Mouse (Mus musculus): Measurements from ENCODE around the gene Tmem269. TPM values are rescaled to one million over a fixed set of nuclear protein-coding genes. Genes with fewer than 3 reads are reported as not detected.
A peak's percentile ranks its signal among the peaks of the same experiment; 100 is the strongest.

Tmem269 gene
- not detected in 2 replicates for polyA plus RNA-seq (2015; fragmentation: Nextera tagmentation; extraction: Ambion mirVana)

DNA sequence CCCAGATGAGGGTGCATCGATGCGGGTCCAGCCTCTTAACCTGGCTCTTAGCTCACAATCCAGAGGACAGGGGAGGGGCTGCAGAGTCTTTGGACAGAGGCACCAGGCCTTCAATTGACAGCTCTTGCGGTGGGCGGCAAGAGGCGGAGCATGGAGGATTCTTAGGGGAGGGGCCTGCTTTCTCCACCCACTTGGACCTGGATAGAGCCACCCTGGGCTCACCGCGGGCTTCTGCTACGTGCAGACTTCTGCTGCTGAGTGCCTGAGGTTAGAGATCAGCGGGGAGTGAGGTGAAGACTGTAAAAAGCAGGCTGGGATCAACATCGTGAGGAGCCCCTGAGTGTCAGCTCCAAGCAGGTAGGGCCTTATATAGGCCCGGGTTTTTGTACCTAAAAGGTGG lies at the start of gene Tmem269:
TSS of gene Tmem269 (minus strand) at position 49 of the 400 bp plus-strand sequence.
- Histone ChIP-seq H3K27me3 (no peaks in the 10 kb centered on the region), H3K4me1 (peaks cover 8% of the 10 kb centered on the region), H3K27ac (no peak within 1 kb of the TSS), H3K36me3 (peaks cover 9% of the 10 kb centered on the region), H3K4me2 (no peak within 1 kb of the TSS), H3K9me3 (no peaks in the 10 kb centered on the region), H3K9ac (no peak within 1 kb of the TSS), H3K4me3 (no peak within 1 kb of the TSS)
- ATAC-seq (ENCODE audit: insufficient number of reproducible peaks, insufficient read depth, low FRiP score, low TSS enrichment, low read depth) = no peak
- WGBS = 14% methylated on average over 11 of the region's 11 CpGs

DNA sequence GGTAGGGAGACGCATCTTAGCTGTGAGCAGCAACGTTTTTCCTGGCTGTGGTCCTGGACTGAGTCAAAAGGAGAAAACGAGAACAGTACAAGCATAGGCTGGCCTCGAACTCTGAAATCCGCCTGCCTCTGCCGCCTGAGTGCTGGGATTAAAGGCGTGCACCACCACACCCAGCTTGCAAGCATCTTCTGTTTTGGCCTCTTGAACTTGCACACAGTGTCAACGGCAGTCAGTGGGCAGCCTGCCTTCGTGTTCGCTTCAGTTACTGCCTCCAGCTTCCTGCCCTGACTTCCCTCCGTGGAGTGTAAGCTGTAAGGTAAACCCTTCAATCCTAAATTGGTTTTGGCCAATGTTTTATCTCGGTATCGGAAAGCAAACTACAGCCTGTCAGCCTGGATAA lies 48.6 kb upstream of the Tmem269 start:
- Histone ChIP-seq H3K9me3 (no peaks in the 10 kb centered on the region), H3K27ac (no peak overlapping the region), H3K4me2 (no peak overlapping the region), H3K36me3 (peaks cover 31% of the 10 kb centered on the region), H3K4me3 (no peak overlapping the region), H3K9ac (no peak overlapping the region), H3K4me1 (no peaks in the 10 kb centered on the region), H3K27me3 (no peaks in the 10 kb centered on the region)
- no peak for ATAC-seq (ENCODE audit: insufficient number of reproducible peaks, insufficient read depth, low FRiP score, low TSS enrichment, low read depth)
- 78% methylated on average over 13 of the region's 13 CpGs for WGBS

DNA sequence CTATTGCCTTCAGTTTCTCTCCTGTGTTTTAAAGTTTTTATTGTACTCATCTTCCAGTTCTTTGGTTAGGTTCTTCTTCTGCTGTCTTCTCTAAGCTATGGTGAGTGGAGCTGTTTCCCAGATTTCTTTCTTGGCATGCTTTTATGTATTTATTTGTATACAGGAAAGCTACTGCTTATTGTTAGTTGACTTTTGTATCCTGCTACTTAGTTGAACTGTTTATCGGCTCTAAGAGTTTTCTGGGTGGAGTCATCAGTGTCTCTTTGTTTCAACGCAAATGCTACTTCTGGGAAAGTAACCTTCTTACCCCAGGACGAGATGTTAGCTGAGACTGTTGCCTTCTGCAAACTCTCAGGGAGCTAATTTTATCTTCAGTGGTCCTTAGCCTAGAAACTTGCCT lies 45.4 kb upstream of the Tmem269 start:
- Histone ChIP-seq H3K9ac (no peak overlapping the region), H3K4me3 (no peak overlapping the region), H3K36me3 (peaks cover 4% of the 10 kb centered on the region; the same call in 1 of the 2 replicates), H3K9me3 (no peaks in the 10 kb centered on the region), H3K27me3 (no peaks in the 10 kb centered on the region), H3K27ac (no peak overlapping the region), H3K4me1 (no peaks in the 10 kb centered on the region), H3K4me2 (no peak overlapping the region)
- ATAC-seq (ENCODE audit: insufficient number of reproducible peaks, insufficient read depth, low FRiP score, low TSS enrichment, low read depth) = no peak
- WGBS = 82% methylated on average over 3 of the region's 3 CpGs

DNA sequence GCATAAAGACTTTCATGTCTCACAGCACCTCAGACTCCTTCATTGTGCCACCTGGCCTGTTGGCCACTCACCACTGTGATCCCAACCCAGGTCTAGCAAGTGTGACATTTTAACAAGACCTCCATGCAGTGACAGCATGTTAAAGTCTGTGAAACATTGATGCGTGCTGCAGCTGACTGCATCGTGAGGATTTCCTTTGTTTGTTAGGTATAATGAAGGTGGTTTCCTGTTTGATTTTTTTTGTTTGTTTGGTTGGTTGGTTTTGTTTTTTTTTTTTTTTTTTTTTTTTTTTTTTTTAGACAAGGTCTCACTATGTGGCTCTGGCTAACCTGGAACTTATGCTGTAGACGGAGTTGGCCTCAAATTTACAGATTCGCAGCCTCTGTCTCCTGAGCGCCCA lies 44.5 kb upstream of the Tmem269 start:
- Histone ChIP-seq H3K4me1 (no peaks in the 10 kb centered on the region), H3K4me3 (no peak overlapping the region), H3K9ac (no peak overlapping the region), H3K9me3 (no peaks in the 10 kb centered on the region), H3K27ac (no peak overlapping the region), H3K4me2 (no peak overlapping the region), H3K36me3 (no peaks in the 10 kb centered on the region), H3K27me3 (no peaks in the 10 kb centered on the region)
- ATAC-seq (ENCODE audit: insufficient number of reproducible peaks, insufficient read depth, low FRiP score, low TSS enrichment, low read depth) = no peak
- 90% methylated on average over 5 of the region's 5 CpGs for WGBS

DNA sequence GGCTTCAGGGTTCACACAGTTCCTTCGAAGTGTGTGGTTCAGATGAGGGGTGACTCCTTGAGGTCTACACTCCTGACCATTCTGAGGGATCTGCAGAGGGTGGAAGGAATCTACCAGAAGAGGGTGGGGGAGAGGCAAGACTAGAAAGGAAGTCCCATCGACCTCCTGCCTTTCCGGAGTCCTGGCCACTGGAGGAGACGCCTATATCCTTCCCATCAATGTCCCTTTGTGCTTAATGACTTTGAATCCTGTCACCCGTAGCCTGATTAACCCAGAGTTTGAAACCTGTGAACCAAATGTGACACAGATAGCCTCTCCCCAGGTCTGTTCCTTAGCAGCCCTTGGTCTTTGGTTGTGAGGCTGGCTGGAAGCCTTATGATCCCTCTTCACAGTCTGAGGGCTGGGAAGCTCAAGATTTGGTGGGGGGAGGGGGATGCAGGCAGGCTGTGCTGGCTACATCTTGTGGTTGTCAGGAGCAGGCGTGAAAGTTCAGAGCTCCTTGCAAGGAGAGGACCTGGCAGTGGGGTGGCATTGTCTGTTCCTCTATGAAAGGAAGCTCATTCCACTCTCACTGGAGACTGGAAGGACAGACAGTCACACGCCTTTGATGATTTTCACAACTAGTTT lies 43.2 kb upstream of the Tmem269 start:
- no peaks in the 10 kb centered on the region for H3K36me3 ChIP-seq
- no peaks in the 10 kb centered on the region for H3K4me1 ChIP-seq
- ATAC-seq (ENCODE audit: insufficient number of reproducible peaks, insufficient read depth, low FRiP score, low TSS enrichment, low read depth) = no peak
- H3K9me3 ChIP-seq = no peaks in the 10 kb centered on the region
- no peak overlapping the region for H3K4me3 ChIP-seq
- no peak overlapping the region for H3K4me2 ChIP-seq
- WGBS = 59% methylated on average over 7 of the region's 7 CpGs
- H3K9ac ChIP-seq = no peak overlapping the region
- H3K27ac ChIP-seq = no peak overlapping the region
- no peaks in the 10 kb centered on the region for H3K27me3 ChIP-seq

DNA sequence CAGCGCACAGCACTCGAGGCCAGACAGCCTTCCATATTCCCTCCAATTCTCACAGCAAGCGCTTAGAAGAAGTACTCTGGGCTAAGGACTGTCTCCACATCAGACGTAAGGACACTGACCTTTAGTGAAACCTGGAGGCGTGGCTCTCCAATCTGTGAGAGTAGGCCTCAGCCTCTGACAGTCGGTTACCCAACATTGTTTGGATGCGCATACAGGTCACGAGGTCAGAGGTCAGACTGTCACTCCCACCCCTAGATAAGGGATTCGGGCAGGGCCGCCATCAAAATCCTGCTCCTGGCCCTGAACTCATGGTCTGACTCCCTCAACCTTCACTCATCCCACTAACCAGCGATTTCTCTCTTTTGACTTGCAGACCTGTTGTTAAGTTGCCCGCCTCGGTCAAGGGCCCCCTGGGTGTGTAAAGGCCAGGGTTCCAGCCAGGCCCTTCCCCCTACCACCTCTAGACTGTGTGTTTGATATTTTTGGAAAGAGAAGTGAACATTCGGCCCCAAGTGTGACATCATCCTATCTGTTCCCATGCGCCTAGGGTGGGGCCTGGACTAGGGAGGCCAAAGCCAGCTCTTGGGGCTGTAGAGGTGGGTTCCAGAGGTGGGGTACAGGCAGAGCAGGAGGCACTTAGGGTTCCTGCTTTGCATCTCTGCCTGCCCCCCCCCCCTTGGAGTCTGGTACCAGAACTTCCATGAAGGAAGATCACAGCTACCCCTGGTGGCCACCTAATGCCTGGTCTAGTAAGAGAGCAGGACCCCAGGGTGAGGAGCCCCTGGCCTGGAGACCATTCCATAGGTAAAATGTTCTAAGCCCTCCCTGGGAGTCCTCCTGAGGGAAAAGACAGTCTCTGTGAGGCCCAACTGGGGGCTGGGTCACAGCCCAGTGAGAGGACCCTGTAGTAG lies 41.6 kb upstream of the Tmem269 start:
- no peak for ATAC-seq (ENCODE audit: insufficient number of reproducible peaks, insufficient read depth, low FRiP score, low TSS enrichment, low read depth)
- H3K4me1 ChIP-seq = peaks cover 9% of the 10 kb centered on the region
- 82% methylated on average over 15 of the region's 15 CpGs for WGBS
- H3K4me3 ChIP-seq = no peak overlapping the region
- no peaks in the 10 kb centered on the region for H3K27me3 ChIP-seq
- no peak overlapping the region for H3K27ac ChIP-seq
- H3K9me3 ChIP-seq = no peaks in the 10 kb centered on the region
- H3K9ac ChIP-seq = no peak overlapping the region
- H3K4me2 ChIP-seq = no peak overlapping the region
- no peaks in the 10 kb centered on the region for H3K36me3 ChIP-seq

DNA sequence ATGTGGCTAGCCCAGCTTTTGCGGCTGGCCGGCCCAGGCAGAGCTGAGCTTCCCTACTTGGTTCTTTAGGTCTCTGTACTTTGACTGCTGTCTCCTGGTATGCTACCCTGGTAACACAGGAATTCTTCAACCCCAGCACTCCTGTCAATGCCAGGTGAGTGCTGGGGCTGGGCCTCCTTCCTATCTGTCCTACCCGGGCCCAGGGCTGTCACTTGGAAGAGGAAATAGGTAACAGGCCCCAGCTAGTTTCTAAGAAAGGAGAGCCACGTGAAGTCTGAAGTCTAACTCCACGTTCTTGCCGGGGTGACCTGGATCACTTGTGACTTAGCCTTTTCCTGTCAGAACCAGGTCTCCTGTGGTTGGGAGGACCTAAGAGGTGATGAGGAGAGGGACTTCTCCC lies 39.1 kb upstream of the Tmem269 start:
- H3K27ac ChIP-seq = no peak overlapping the region
- WGBS = 74% methylated on average over 6 of the region's 6 CpGs
- H3K36me3 ChIP-seq = no peaks in the 10 kb centered on the region

DNA sequence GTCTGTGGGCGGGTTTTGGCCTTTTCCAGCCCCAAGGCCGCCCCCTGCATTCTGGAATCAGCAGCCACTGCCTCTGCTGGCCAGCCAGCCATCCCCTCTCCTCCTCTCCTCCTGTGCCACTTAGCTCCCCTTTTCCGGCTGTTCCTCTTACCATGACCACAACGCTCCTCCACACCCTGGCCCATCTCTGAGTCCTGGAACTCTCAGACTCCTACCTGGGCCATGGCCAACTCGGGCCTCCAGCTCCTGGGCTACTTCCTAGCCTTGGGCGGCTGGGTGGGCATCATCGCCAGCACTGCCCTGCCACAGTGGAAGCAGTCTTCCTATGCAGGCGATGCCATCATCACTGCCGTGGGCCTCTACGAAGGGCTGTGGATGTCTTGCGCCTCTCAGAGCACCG lies 37.3 kb upstream of the Tmem269 start, which contains the start of gene Cldn19:
TSS of gene Cldn19 (plus strand) at position 64 of the 400 bp plus-strand sequence.
- Histone ChIP-seq H3K4me2 (no peak within 1 kb of the TSS; the same call in 1 of the 2 replicates), H3K4me1 (peaks cover 21% of the 10 kb centered on the region), H3K36me3 (no peaks in the 10 kb centered on the region), H3K9ac (0 out of 2 replicates have a peak within 1 kb of the TSS, but pooled peaks have one; percentile 40), H3K9me3 (no peaks in the 10 kb centered on the region), H3K4me3 (no peak within 1 kb of the TSS), H3K27me3 (no peaks in the 10 kb centered on the region), H3K27ac (peak within 1 kb of the TSS; percentile 80)
- 81% methylated on average over 12 of the region's 12 CpGs for WGBS
- ATAC-seq (ENCODE audit: insufficient number of reproducible peaks, insufficient read depth, low FRiP score, low TSS enrichment, low read depth) = no peak

More for the DNA sequence above, 39.1 kb upstream of the Tmem269 start:
- Histone ChIP-seq H3K4me1 (peaks cover 21% of the 10 kb centered on the region), H3K9me3 (no peaks in the 10 kb centered on the region), H3K4me3 (no peak overlapping the region), H3K27me3 (no peaks in the 10 kb centered on the region), H3K4me2 (no peak overlapping the region), H3K9ac (no peak overlapping the region)
- ATAC-seq (ENCODE audit: insufficient number of reproducible peaks, insufficient read depth, low FRiP score, low TSS enrichment, low read depth) = no peak

DNA sequence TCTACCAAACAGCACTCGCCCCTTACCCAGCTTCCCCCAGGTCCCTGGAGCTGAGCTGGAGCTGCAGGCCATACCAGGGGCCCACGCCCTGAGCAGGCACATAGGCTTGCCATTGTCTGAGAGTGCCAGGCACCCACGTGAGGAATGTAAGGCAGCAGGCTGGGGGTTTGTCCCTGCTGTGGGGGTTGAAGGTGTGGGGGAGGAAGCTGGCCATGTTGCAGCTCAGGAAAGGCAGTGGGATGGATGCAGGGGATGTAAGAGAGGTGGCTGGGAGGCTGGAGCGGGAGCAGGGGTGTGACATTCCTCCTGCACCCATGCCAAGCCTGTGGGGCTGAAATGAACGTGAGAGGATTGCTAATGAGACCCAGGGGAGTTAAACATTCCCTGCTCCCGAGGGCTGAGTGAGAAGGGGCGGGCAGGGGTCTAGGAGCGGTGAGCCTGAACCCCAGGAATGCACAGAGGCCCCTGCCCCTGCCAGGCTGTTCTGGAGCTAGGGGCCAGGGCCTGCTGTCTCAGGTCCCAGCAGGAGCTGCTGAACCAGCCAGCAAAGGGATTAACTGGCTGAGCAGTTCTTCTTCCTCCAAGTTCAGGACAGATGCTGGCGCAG lies 36.1 kb upstream of the Tmem269 start:
- Histone ChIP-seq H3K9ac (0 out of 2 replicates have a peak overlapping the region, but pooled peaks have one; percentile 40), H3K27ac (peak overlapping the region; percentile 80), H3K27me3 (no peaks in the 10 kb centered on the region), H3K9me3 (no peaks in the 10 kb centered on the region), H3K4me1 (peaks cover 21% of the 10 kb centered on the region), H3K36me3 (no peaks in the 10 kb centered on the region), H3K4me2 (no peak overlapping the region; the same call in 1 of the 2 replicates), H3K4me3 (no peak overlapping the region)
- 32% methylated on average over 9 of the region's 9 CpGs for WGBS
- ATAC-seq (ENCODE audit: insufficient number of reproducible peaks, insufficient read depth, low FRiP score, low TSS enrichment, low read depth) = 0 out of 2 replicates have a peak, but pooled peaks have one; percentile 35

DNA sequence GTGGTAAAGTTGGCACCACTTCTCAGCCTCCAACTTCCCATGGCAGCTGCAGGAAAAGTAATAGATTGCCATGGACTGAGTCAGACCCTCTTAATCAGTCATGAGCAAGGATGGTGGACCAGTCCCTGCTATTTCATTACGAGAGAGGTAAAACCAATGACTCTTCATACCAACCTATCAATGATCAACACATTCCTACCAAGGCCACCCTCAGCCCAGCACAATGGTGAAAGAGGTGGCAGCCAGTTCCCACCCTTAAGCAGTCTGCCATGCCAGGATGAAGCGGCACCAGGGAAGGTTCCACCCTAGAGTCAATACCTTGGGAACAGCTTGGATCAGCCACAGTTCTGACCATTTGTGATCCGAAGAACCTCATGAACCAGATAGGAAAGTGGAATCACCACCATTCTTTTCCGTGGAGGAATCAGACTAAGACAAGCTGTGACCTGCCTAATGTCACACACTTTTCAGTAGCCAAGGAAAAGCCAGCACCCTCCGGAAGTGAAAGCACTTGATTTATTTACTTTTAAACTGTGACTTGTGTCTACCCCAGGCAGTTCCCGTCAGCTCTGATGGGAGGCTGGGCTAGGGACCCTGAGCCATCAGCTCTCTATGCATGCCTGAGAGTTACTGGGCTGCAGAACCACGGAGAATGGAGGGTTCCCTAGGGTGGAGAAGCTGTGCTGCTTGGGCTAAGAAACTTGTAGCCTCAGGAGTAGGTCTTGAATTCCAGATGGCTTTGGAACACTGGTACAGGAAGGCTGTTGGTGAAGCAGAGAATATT lies 34.2 kb upstream of the Tmem269 start:
- no peak overlapping the region for H3K27ac ChIP-seq
- H3K4me1 ChIP-seq = peaks cover 33% of the 10 kb centered on the region

DNA sequence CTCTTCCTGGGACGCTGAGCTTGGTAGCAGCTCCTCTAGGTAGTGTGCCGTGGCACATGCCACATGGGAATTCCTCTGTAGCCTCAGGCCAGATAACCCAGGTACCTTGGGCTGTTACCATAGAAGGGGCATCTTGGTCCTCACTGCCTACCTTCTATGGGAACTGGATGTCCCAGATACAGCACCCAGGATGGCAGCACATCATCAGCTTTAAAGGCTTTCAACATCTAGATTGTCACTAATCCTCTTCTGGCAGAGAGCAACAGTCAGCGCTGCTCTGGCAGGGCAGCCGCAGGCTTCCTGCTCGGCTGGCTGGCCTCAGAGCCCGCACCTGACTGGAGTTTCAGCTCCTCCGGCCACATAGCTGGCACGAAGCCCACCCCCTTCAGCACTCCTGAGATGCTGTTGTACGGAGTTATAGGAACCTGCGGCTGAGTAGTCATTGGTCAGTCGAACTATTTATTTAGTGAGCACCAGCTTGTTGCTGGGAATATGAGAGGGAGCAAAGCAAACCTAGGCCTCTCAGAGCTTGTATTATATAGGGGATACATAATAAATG lies 30.5 kb upstream of the Tmem269 start:
- 82% methylated on average over 11 of the region's 11 CpGs for WGBS
- H3K4me3 ChIP-seq = no peak overlapping the region
- H3K9me3 ChIP-seq = no peaks in the 10 kb centered on the region
- H3K9ac ChIP-seq = no peak overlapping the region
- no peak overlapping the region for H3K27ac ChIP-seq
- peaks cover 19% of the 10 kb centered on the region for H3K4me1 ChIP-seq
- no peak overlapping the region for H3K4me2 ChIP-seq
- no peaks in the 10 kb centered on the region for H3K27me3 ChIP-seq
- peaks cover 51% of the 10 kb centered on the region for H3K36me3 ChIP-seq
- ATAC-seq (ENCODE audit: insufficient number of reproducible peaks, insufficient read depth, low FRiP score, low TSS enrichment, low read depth) = no peak

More for the DNA sequence above, 34.2 kb upstream of the Tmem269 start:
- H3K9me3 ChIP-seq = no peaks in the 10 kb centered on the region
- H3K4me2 ChIP-seq = no peak overlapping the region
- WGBS = 67% methylated on average over 7 of the region's 7 CpGs
- no peak overlapping the region for H3K4me3 ChIP-seq
- H3K36me3 ChIP-seq = peaks cover 15% of the 10 kb centered on the region
- H3K27me3 ChIP-seq = no peaks in the 10 kb centered on the region
- no peak overlapping the region for H3K9ac ChIP-seq
- ATAC-seq (ENCODE audit: insufficient number of reproducible peaks, insufficient read depth, low FRiP score, low TSS enrichment, low read depth) = no peak

Data from embryonic facial prominence, embryonic 13.5 days (tissue).